Mouse (Mus musculus) MEL (cell line): ENCODE measurements around the gene Ccdc33. TPM values are rescaled to one million over a fixed set of nuclear protein-coding genes. Genes with fewer than 3 reads are reported as not detected.

Experiments
- DNase-seq: peaks from one replicate; pipeline ENCODE4 v3.0.0; 2011; ENCODE audit warnings: low read depth, low spot score
- H3K27ac ChIP-seq: 2 replicates; pipeline ENCODE4 v1.5.1; 2012; ENCODE audit warnings: low read depth, mild to moderate bottlenecking, control low read depth, low read length, moderate library complexity; ENCODE audit not compliant: control insufficient read depth
- H3K27me3 ChIP-seq, 2 experiments: fragments of 150-350 bp in 1 of 2; sonication (generic) in 1 of 2; 2 replicates each; pipeline ENCODE4 v1.6.1; 2012; ENCODE audit warnings: low read length in 2 of 2, mild to moderate bottlenecking in 2 of 2, improper control_type of control experiment in 1 of 2, moderate library complexity in 1 of 2; ENCODE audit not compliant: insufficient read depth in 2 of 2, control insufficient read depth in 1 of 2
- H3K36me3 ChIP-seq, 2 experiments: 2 replicates each; pipeline ENCODE4 v1.6.1; 2012 to 2014; ENCODE audit warnings: low read length in 2 of 2, improper control_type of control experiment in 1 of 2, inconsistent platforms in 1 of 2, mild to moderate bottlenecking in 1 of 2; ENCODE audit not compliant: insufficient read depth in 2 of 2, control insufficient read depth in 1 of 2
- H3K4me1 ChIP-seq, 2 experiments: fragments of 150-350 bp in 1 of 2; sonication (generic) in 1 of 2; 2 replicates each; pipeline ENCODE4 v1.6.1; 2012; ENCODE audit warnings: low read length in 2 of 2, improper control_type of control experiment in 1 of 2, mild to moderate bottlenecking in 1 of 2; ENCODE audit not compliant: insufficient read depth in 2 of 2, control insufficient read depth in 1 of 2
- H3K4me3 ChIP-seq, 2 experiments: fragments of 150-350 bp in 1 of 2; sonication (generic) in 1 of 2; 2 replicates each; pipeline ENCODE4 v1.5.1; 2012; ENCODE audit warnings: low read depth in 2 of 2, low read length in 2 of 2, mild to moderate bottlenecking in 2 of 2, moderate library complexity in 2 of 2, control low read depth in 1 of 2, improper control_type of control experiment in 1 of 2; ENCODE audit not compliant: control insufficient read depth in 1 of 2, insufficient read depth in 1 of 2
- H3K79me2 ChIP-seq: 2 replicates; pipeline ENCODE4 v1.6.1; 2012; ENCODE audit warnings: mild to moderate bottlenecking, low read length, moderate library complexity; ENCODE audit not compliant: control insufficient read depth, poor library complexity, insufficient read depth
- H3K9ac ChIP-seq: 2 replicates; pipeline ENCODE4 v1.6.1; 2012; ENCODE audit warnings: low read depth, mild to moderate bottlenecking, control low read depth, low read length, moderate library complexity; ENCODE audit not compliant: control insufficient read depth, poor library complexity, severe bottlenecking
- H3K9me3 ChIP-seq: fragments of 150-350 bp; sonication (generic); replicated peaks from 2 replicates; pipeline ENCODE4 v1.6.1; 2012; ENCODE audit warnings: mild to moderate bottlenecking, low read length, improper control_type of control experiment, moderate library complexity; ENCODE audit not compliant: insufficient read depth
- ETS1 ChIP-seq: IDR thresholded peaks from 2 replicates; pipeline ENCODE4 v1.6.1; 2012; ENCODE audit warnings: low read depth, mild to moderate bottlenecking, inconsistent platforms, low read length, improper control_type of control experiment, moderate library complexity
- GATA1 ChIP-seq: IDR thresholded peaks from 2 replicates; pipeline ENCODE4 v1.6.1; 2011; ENCODE audit warnings: low read depth, low read length, improper control_type of control experiment
- HCFC1 ChIP-seq: IDR thresholded peaks from 2 replicates; pipeline ENCODE4 v1.6.1; 2012; ENCODE audit warnings: low read depth, mild to moderate bottlenecking, inconsistent platforms, low read length, improper control_type of control experiment, moderate library complexity
- JUND ChIP-seq: IDR thresholded peaks from 2 replicates; pipeline ENCODE4 v1.6.1; 2011; ENCODE audit warnings: low read depth, mild to moderate bottlenecking, improper control_type of control experiment, low read length
- MAFK ChIP-seq: IDR thresholded peaks from 2 replicates; pipeline ENCODE4 v1.6.1; 2011; ENCODE audit warnings: low read depth, mild to moderate bottlenecking, low read length, improper control_type of control experiment, borderline replicate concordance
- MAZ ChIP-seq: IDR thresholded peaks from 2 replicates; pipeline ENCODE4 v1.6.1; 2012; ENCODE audit warnings: low read depth, mild to moderate bottlenecking, inconsistent platforms, low read length, improper control_type of control experiment
- MYB ChIP-seq: IDR thresholded peaks from 2 replicates; pipeline ENCODE4 v1.6.1; 2011; ENCODE audit warnings: mild to moderate bottlenecking, low read depth, low read length, improper control_type of control experiment
- MYC ChIP-seq: IDR thresholded peaks from 2 replicates; pipeline ENCODE4 v1.6.1; 2011; ENCODE audit warnings: low read depth, mild to moderate bottlenecking, low read length, improper control_type of control experiment, moderate library complexity
- POLR2A ChIP-seq, 2 experiments: IDR thresholded peaks; 2 replicates each; pipeline ENCODE4 v1.6.1; 2011 to 2012; ENCODE audit warnings: low read length in 2 of 2, mild to moderate bottlenecking in 2 of 2, control low read depth in 1 of 2, improper control_type of control experiment in 1 of 2, low read depth in 1 of 2, moderate library complexity in 1 of 2; ENCODE audit not compliant: control insufficient read depth in 1 of 2, insufficient read depth in 1 of 2, poor library complexity in 1 of 2
- POLR2AphosphoS2 ChIP-seq: IDR thresholded peaks from 2 replicates; pipeline ENCODE4 v1.6.1; 2011; ENCODE audit warnings: low read length, improper control_type of control experiment
- POLR2AphosphoS5 ChIP-seq: IDR thresholded peaks from 2 replicates; pipeline ENCODE4 v1.6.1; 2012; ENCODE audit warnings: low read depth, borderline replicate concordance, mild to moderate bottlenecking, inconsistent platforms, low read length, moderate library complexity, mixed read lengths
- TBP ChIP-seq: IDR thresholded peaks from 2 replicates; pipeline ENCODE4 v1.8.0; 2011; ENCODE audit warnings: low read depth, low read length, improper control_type of control experiment
- TCF12 ChIP-seq: IDR thresholded peaks from 2 replicates; pipeline ENCODE4 v1.6.1; 2014; ENCODE audit warnings: low read depth, mild to moderate bottlenecking, inconsistent platforms, low read length, improper control_type of control experiment, moderate library complexity
- UBTF ChIP-seq: IDR thresholded peaks from 2 replicates; pipeline ENCODE4 v1.6.1; 2012; ENCODE audit warnings: low read depth, mild to moderate bottlenecking, inconsistent platforms, low read length, improper control_type of control experiment, moderate library complexity, borderline replicate concordance; ENCODE audit not compliant: insufficient read depth
- USF1 ChIP-seq: IDR thresholded peaks from 2 replicates; pipeline ENCODE4 v1.6.1; 2014; ENCODE audit warnings: low read depth, mild to moderate bottlenecking, inconsistent platforms, low read length, improper control_type of control experiment, moderate library complexity
- USF2 ChIP-seq, 2 experiments: IDR thresholded peaks; 2 replicates each; pipeline ENCODE4 v1.6.1; 2011 to 2012; ENCODE audit warnings: improper control_type of control experiment in 2 of 2, low read length in 2 of 2, borderline replicate concordance in 1 of 2, inconsistent platforms in 1 of 2, low read depth in 1 of 2, mild to moderate bottlenecking in 1 of 2; ENCODE audit not compliant: insufficient read depth in 1 of 2
- ZC3H11A ChIP-seq: IDR thresholded peaks from 2 replicates; pipeline ENCODE4 v1.6.1; 2012; ENCODE audit warnings: low read depth, mild to moderate bottlenecking, inconsistent platforms, low read length, improper control_type of control experiment
- polyA plus RNA-seq, 2 experiments: library from polyadenylated mRNA; stranded (reverse) in 1 of 2; unstranded in 1 of 2; fragments of >175 nt in 1 of 2; fragments of >200 nt in 1 of 2; gene quantifications; 2 replicates each; pipeline versions ENCODE4 v1.2.1 to v1.2.4; 2012; ENCODE audit warnings: low replicate concordance in 2 of 2, low read depth in 1 of 2; ENCODE audit not compliant: insufficient read length in 2 of 2, insufficient read depth in 1 of 2, missing spikeins in 1 of 2
- total RNA-seq: library from RNA; depleted of rRNA; stranded (reverse); fragments of 300-350 nt; gene quantifications from 2 replicates; pipeline ENCODE4 v1.2.3, GENCODE M21; 2012

The Ccdc33 gene
- total and polyA plus RNA-seq, 3 experiments: not detected

- no peaks in the 10 kb centered on the region for H3K9me3 ChIP-seq
- no peaks in the 10 kb centered on the region for H3K36me3 ChIP-seq
- no peak overlapping the region for H3K27ac ChIP-seq
- H3K9ac ChIP-seq: no peak overlapping the region
- no peaks in the 10 kb centered on the region for H3K79me2 ChIP-seq
- no peak for TF ChIP-seq UBTF
- no peaks in the 10 kb centered on the region for H3K4me1 ChIP-seq
- no peak overlapping the region for H3K4me3 ChIP-seq
- no peak for DNase-seq
- peaks cover 14 to 19% of the 10 kb centered on the region in 2 experiments for H3K27me3 ChIP-seq
These were observed 104.0 kb downstream of the Ccdc33 start for GRCm38 (mm10) chr9:58014393-58015160.

- no peaks in the 10 kb centered on the region for H3K36me3 ChIP-seq
- no peak for DNase-seq
- H3K79me2 ChIP-seq: no peaks in the 10 kb centered on the region
- no peak overlapping the region for H3K27ac ChIP-seq
- no peak overlapping the region for H3K4me3 ChIP-seq
- H3K9ac ChIP-seq: no peak overlapping the region
- H3K9me3 ChIP-seq: no peaks in the 10 kb centered on the region
- H3K27me3 ChIP-seq: peaks cover 20 to 22% of the 10 kb centered on the region in 2 experiments
- H3K4me1 ChIP-seq: no peaks in the 10 kb centered on the region
- no peak for TF ChIP-seq JUND
- no peak for TF ChIP-seq UBTF
- no peak for TF ChIP-seq MYC
- no peak for TF ChIP-seq TCF12
- no peak for TF ChIP-seq USF2 (IDR thresholded peaks at IDR 0.05; ENCODE audit: borderline replicate concordance in 1 of 2, insufficient read depth in 1 of 2, low read depth in 1 of 2, low read length in 2 of 2)
- TF ChIP-seq MYB: no peak
- TF ChIP-seq MAFK: no peak
- no peak for TF ChIP-seq TBP
- TF ChIP-seq POLR2AphosphoS2: no peak
- TF ChIP-seq USF1: no peak
- TF ChIP-seq ZC3H11A: no peak
- no peak for TF ChIP-seq MAZ
- no peak for TF ChIP-seq POLR2A (IDR thresholded peaks at IDR 0.05; ENCODE audit: control insufficient read depth in 1 of 2, insufficient read depth in 1 of 2, low read depth in 1 of 2, low read length in 2 of 2, poor library complexity in 1 of 2)
- no peak for TF ChIP-seq GATA1
- TF ChIP-seq POLR2AphosphoS5: no peak
- TF ChIP-seq ETS1: no peak
- TF ChIP-seq HCFC1: no peak
These were observed 105.7 kb downstream of the Ccdc33 start for GRCm38 (mm10) chr9:58012935-58013334.
